Comparison of ENCODE assay signal across 10 mouse cellular contexts in genomic region chr7:82719285-82719684, GRCm38 (mm10).
A peak's percentile ranks its signal among the peaks of the same experiment; 100 is the strongest.
DNase-seq lines count a peak whose midpoint lies in the region; ATAC-seq and TF ChIP-seq lines count a peak whose summit lies in the region.
"Had no signal": no experiment of that assay in that cellular context is flagged by ENCODE, and none has a peak within 500 bp of the region (broad histone marks: within the 10 kb centered on the region; RNA-seq: fewer than 3 reads in every experiment).

No protein-coding gene starts in this region.

- peak; percentile 31 for DNase-seq in adrenal gland, postnatal 10 days
- DNase-seq in adrenal gland, adult 2 months: no peak
- DNase-seq in layer of hippocampus, adult 2 months (ENCODE audit: low spot score in 2 of 2): no peak
- DNase-seq in layer of hippocampus, postnatal 36 days: no peak
- DNase-seq in hindbrain, embryonic 14.5 days (ENCODE audit: low spot score): peak; percentile 34
- DNase-seq in retina, embryonic 14.5 days (ENCODE audit: low spot score): peak; percentile 39
- no peak for DNase-seq in urinary bladder, postnatal 10 days (ENCODE audit: low spot score)
- DNase-seq in urinary bladder, postnatal 14 days (ENCODE audit: low spot score): no peak

- H3K9ac ChIP-seq in hindbrain, embryonic 14.5 days: no peak overlapping the region

- no peak overlapping the region for H3K4me3 ChIP-seq in layer of hippocampus, adult 2 months
- no peak overlapping the region for H3K4me3 ChIP-seq in hindbrain, embryonic 14.5 days (replicated peaks; ENCODE audit: low read length)
- H3K4me3 ChIP-seq: erythroblast, embryonic 14.5 days had no signal

- H3K36me3 ChIP-seq in hindbrain, embryonic 14.5 days (replicated peaks; ENCODE audit: control insufficient read depth, insufficient read depth): no peaks in the 10 kb centered on the region

- peak; percentile 69 for TF ChIP-seq CTCF in layer of hippocampus, adult 2 months (conservative IDR thresholded peaks at IDR 0.05)

- no peaks in the 10 kb centered on the region for H3K27me3 ChIP-seq in hindbrain, embryonic 14.5 days (ENCODE audit: control insufficient read depth, insufficient read depth, low read length)

- H3K4me1 ChIP-seq in hindbrain, embryonic 14.5 days (replicated peaks; ENCODE audit: control insufficient read depth, insufficient read depth, low read length): peaks cover 8% of the 10 kb centered on the region

- no peaks in the 10 kb centered on the region for H3K9me3 ChIP-seq in hindbrain, embryonic 14.5 days (ENCODE audit: control insufficient read depth, low read length)

- H3K4me2 ChIP-seq in hindbrain, embryonic 14.5 days (replicated peaks): no peak overlapping the region

- ATAC-seq in hindbrain, embryonic 14.5 days (ENCODE audit: low FRiP score): peak; percentile 32; the same call in 1 of the 2 replicates

- H3K27ac ChIP-seq in layer of hippocampus, adult 2 months: no peak overlapping the region
- no peak overlapping the region for H3K27ac ChIP-seq in hindbrain, embryonic 14.5 days
- H3K27ac ChIP-seq: macrophage had no signal

- 70% methylated on average over 5 of the region's 5 CpGs for WGBS in hindbrain, embryonic 14.5 days

Comparison
In these comparisons a context has a peak if more than half of its experiments do, and no peak if none do; other contexts are left out.
1. DNase-seq: peak in adrenal gland, postnatal 10 days (single experiment), hindbrain, embryonic 14.5 days (single experiment) and retina, embryonic 14.5 days (single experiment); none in adrenal gland, adult 2 months (single experiment), layer of hippocampus, adult 2 months (0 of 2), layer of hippocampus, postnatal 36 days (0 of 2), urinary bladder, postnatal 10 days (single experiment) and urinary bladder, postnatal 14 days (single experiment).